Mouse (Mus musculus) heart, postnatal 14 days (tissue): ENCODE data around the gene Naa16. TPM values are rescaled to one million over a fixed set of nuclear protein-coding genes. Genes with fewer than 3 reads are reported as not detected.

ENCODE experiments used
- DNase-seq, 2 experiments: peaks; one replicate each; pipeline ENCODE4 v3.0.0; 2021 to 2022
- intact Hi-C: fragments of 180-260 bp; cut with DNase I; formaldehyde crosslinking; loops from one replicate; pipeline ENCODE4 v1.15.1; 2025
- total RNA-seq, 2 experiments: library from RNA; stranded (reverse); gene quantifications; 2 replicates each; pipeline ENCODE4 v1.2.3; 2021

The Naa16 gene
- total RNA-seq, 2 experiments from 2014 or later: 12.5 to 15.6 TPM

GRCm38 (mm10) chr14:79335613-79336012 lies 55.0 kb downstream of the Naa16 start:
- intact Hi-C loops: no loop called here
- no peak for DNase-seq

DNA sequence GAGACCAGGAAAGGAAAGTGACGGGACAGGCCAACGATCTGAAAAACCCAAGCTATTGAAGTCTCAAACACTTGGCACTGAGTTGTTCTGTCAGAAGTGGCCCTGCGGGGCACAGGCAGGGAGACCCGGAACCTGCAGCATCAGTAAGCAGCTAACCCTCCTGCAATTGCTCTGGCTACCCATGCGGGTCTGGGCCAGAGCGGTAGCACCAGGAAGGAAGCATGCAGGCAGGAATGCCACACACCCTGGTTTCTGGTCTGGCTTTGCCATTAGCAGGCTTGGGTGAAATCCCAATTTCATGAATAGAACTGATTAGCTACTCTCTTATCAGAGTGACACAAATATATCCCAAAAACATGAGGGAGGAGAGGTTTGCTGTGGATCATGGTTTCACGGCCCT lies 58.6 kb downstream of the Naa16 start:
- DNase-seq: peak in 1 of 2 experiments; percentile 23
- intact Hi-C loops: loop anchor here (5.0 kb wide), 1 partner anchor 55 kb away; no protein-coding TSS in a partner anchor

DNA sequence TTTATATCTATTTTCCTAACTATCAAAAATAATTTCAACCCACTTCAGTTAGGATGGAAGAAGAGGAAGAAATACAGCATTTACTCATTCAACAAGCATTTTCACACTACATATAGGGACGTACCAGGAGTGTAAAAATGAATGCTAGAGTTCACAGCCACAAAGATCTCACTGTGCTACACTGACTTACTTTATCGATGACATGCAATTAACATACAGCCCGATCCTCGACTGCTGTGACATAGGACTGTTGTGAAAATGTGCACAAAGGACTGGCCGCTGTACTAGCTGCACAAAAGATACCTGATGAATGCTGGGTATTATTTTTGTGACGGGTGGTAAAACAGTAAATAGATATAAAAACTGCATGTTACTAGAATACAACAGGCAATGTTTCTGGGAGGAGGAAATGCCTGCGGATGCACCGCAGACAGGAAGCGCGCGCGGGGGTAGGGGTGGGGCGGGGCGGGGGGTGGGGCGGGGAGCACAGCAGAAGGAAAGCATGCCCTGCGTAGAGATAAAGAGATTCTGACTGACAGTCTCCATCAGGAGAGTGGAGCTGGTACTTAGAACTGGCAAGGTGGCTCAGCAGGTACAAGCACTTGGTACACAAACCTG lies 59.5 kb downstream of the Naa16 start:
- DNase-seq: no peak

GRCm38 (mm10) chr14:79327033-79327432 lies 63.5 kb downstream of the Naa16 start:
- intact Hi-C loops: loop anchor here (1.0 to 10.0 kb wide), 3 partner anchors 203 to 652 kb away; no protein-coding TSS in a partner anchor
- peak in 1 of 2 experiments; percentile 45 for DNase-seq

More for the DNA sequence above, 59.5 kb downstream of the Naa16 start:
- intact Hi-C loops: loop anchor here (5.0 kb wide), 1 partner anchor 56 kb away; no protein-coding TSS in a partner anchor

DNA sequence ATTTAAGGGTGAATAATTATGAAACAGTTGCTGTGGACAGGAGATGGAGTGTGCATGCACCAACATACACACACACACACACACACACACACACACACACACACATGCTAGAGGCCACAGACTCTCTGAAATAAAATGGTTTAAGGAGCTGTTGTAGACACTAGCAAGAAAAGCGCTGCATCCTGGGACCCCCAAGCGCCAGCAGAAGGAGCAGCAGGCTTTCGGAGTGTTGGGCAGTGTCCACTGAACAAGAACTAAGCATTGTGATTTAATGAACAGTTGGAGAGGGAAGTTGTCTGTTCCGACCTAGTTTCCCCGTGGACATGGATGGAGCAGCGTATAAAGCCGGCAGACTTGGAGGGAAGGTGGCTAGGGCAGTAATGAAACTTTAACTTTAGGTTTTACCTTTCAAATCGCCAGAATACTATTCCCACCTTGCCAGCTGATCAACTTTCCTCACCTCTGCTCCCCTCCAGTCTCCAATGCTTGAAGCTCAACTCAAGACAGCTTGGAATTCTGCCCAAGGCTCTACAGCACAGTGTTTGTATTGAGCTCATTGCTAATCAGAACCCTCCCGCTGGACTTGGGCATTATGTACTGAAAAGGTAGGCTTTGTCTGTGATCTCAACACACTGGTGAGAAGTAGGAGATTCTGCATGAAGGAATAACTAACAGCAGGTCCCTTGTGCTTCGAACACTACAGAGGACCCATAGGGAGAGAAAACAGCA lies 66.3 kb downstream of the Naa16 start:
- no peak for DNase-seq
- intact Hi-C loops: loop anchor here (10.0 kb wide), 2 partner anchors 459 to 649 kb away; no protein-coding TSS in a partner anchor

DNA sequence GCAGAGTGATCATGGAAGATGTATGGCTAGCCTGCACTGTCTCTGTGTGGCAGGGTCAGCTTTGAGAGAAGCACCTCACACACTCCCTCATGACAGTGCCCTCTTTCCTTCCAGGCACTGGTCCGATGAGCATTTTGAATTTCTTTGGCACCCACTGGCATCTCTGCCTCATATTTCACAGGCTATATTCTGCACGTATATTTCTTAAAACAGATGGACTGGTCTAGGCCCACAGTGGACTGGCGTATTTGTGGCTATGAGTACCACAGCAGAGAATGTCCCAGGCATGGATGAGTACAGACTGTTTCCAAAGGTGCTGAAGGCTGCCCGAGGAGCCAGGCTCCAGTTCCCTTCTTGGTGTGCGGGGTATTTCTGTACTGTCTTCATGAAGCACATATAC lies 68.7 kb downstream of the Naa16 start:
- no peak for DNase-seq
- intact Hi-C loops: loop anchor here (10.0 kb wide), 2 partner anchors 457 to 647 kb away; no protein-coding TSS in a partner anchor

GRCm38 (mm10) chr14:79321152-79321551 lies 69.4 kb downstream of the Naa16 start:
- intact Hi-C loops: loop anchor here (10.0 kb wide), 2 partner anchors 456 to 646 kb away; no protein-coding TSS in a partner anchor
- DNase-seq: peak in 1 of 2 experiments; percentile 37

GRCm38 (mm10) chr14:79317602-79318001 lies 73.0 kb downstream of the Naa16 start:
- DNase-seq: no peak
- intact Hi-C loops: no loop called here

GRCm38 (mm10) chr14:79315877-79316276 lies 74.7 kb downstream of the Naa16 start:
- intact Hi-C loops: no loop called here
- DNase-seq: no peak

DNA sequence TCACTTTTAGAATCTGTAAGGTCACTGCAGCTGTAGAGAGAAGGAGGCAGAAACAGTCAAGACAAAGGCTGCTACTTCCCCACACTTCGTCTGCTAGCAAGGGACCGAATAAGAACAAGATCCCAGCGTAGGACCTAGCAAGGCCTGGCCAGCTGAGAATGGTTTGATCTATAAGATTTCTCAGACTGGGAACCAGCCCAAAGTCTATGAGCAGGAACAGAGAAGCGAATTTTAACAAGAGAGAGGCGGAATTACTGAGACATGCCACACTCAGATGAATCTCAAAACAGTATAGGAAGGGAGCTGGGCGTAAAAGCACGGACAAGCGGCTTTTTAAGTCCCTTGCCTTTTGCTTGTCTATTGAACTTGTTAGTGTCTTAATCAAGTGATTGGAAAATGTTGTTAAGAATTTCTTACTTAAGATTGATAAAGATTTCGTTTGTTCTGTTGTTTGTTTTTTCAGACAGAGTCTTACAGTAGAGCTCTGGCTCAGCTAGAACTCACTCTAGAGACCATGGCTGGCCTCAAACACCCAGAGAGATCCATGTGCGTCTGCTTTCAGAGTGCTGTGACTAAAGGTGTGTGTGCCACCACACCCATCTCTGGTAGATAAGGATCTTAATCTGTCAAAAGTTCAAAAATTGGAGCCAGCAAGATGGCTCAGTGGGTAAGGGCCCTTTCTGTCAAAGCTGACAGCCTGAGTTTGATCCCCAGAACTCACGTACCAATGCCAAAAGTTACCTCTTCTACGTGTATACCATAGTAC lies 76.2 kb downstream of the Naa16 start:
- no peak for DNase-seq
- intact Hi-C loops: no loop called here

DNA sequence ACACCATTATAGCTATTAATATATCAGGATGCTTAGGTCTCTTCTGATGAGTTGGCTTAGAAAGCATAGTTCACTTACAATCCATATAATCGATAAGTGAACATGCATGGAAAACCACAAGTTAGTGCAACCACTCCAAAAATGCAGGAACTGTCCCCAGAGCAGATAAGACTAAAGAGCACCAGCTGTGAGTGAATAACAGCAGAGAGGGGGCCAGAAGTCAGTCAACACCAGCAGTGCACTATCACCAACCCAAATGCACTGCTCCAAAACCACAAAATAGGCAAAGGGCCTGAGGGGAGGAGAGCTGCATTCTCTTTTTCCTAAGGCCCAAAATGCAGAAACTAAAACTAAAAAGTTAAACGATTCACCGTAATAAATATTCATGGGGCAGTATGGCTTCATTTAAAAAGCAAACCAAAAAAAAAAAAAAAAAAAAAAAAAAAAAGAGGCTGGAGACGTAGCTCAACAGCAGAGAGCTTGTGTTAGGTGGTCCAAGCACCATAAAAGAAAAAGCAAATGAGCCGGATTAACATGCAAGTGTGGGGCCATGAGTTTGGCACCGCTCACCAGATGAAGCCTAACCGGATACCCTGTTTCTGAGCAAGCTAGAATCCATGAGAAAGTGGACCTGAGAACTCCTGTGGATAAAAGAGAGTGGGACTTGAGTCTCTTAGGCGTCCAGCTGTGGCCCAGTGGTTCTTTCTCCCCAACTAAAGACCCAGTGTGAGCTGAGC lies 77.0 kb downstream of the Naa16 start:
- intact Hi-C loops: no loop called here
- DNase-seq: peak in 1 of 2 experiments; percentile 28

GRCm38 (mm10) chr14:79312719-79313118 lies 77.9 kb downstream of the Naa16 start:
- intact Hi-C loops: no loop called here

DNA sequence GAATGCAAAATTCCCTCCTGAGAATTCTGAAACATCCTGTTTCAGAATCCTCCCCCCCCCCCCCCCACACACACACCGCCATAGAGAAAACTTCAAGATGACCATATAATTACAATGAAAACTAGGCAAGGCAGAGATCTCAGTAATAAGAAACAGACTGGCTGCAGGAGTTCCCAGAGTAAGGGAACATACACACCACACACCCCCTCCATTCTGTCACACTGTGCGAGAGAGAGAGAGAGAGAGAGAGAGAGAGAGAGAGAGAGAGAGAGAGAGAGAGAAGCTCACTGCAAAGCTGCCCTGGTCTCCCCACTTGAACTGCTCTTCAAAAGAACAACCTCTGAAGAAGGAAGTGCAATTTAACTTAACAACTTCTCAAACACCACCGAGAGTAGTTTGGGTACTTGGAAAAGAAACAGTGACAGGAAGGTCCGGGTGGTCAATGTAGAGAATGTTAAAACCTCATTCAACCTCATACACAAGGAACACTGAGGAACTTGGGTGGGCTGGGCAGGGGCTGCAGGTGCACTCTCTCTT lies 78.6 kb downstream of the Naa16 start:
- intact Hi-C loops: no loop called here
- no peak for DNase-seq

More at GRCm38 (mm10) chr14:79312719-79313118, 77.9 kb downstream of the Naa16 start:
- DNase-seq: no peak

GRCm38 (mm10) chr14:79309115-79309514 lies 81.5 kb downstream of the Naa16 start:
- DNase-seq: no peak
- intact Hi-C loops: loop anchor here (5.0 kb wide), 2 partner anchors 77 to 172 kb away; no protein-coding TSS in a partner anchor

DNA sequence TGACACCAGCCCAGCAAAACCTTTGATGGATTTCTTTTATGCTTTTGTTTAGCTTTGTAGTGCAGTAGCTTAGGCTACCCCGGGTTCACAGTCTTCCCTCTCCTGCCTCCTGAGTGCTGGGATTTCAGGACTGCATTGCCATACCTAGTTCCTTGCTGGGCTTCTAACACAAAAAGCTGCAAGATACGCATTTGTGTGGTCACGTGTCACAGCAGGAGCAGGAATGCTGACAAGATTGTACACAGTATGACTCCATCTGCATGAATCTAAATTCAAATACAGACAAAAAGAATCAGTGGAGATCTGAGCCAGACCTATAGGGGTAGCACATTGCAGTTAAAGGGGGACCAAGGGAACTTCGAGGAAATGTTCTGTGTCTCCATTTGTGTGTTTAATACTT lies 82.2 kb downstream of the Naa16 start:
- no peak for DNase-seq
- intact Hi-C loops: loop anchor here (5.0 kb wide), 2 partner anchors 76 to 171 kb away; no protein-coding TSS in a partner anchor

- DNase-seq: no peak
- intact Hi-C loops: loop anchor here (5.0 kb wide), 2 partner anchors 76 to 171 kb away; no protein-coding TSS in a partner anchor
Observed at GRCm38 (mm10) chr14:79307908-79308307, 82.7 kb downstream of the Naa16 start.

DNA sequence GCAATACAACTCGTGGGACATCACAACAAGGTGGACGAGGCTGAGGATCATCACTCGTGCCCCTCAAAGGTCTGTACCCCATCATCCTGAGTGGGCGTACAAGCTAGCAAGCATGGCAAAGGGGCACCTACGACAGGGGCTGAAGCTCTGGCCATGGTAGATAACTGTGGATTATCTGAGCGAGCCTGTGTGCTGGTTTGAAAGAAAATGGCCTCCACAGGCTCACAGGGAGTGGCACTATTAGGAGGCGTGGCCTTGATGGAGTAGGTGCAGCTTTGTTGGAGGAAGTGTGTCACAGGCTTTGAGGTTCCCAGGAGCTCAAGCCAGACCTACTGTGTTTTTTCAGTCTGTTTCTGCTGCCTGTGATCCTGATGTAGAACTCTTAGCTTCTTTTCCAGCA lies 83.4 kb downstream of the Naa16 start:
- no peak for DNase-seq
- intact Hi-C loops: loop anchor here (5.0 kb wide), 2 partner anchors 75 to 170 kb away; no protein-coding TSS in a partner anchor

- intact Hi-C loops: loop anchor here (5.0 kb wide), 3 partner anchors 73 to 168 kb away; no protein-coding TSS in a partner anchor
- no peak for DNase-seq
Observed at GRCm38 (mm10) chr14:79304873-79305464, 85.6 kb downstream of the Naa16 start.

GRCm38 (mm10) chr14:79303150-79303549 lies 87.4 kb downstream of the Naa16 start:
- no peak for DNase-seq
- intact Hi-C loops: loop anchor here (5.0 kb wide), 1 partner anchor 121 kb away; no protein-coding TSS in a partner anchor
